Mouse (Mus musculus) kidney, adult 11 months (tissue): ENCODE results near the gene Dnajc14.
A peak's percentile ranks its signal among the peaks of the same experiment; 100 is the strongest.
"Not testable (repeated sequence)": the region's sequence is repeated elsewhere in the genome, so short reads cannot be mapped to it uniquely, and the experiment has no call there.

Source experiments
- DNase-seq: peaks from one replicate; pipeline ENCODE4 v3.0.0; 2022

Dnajc14 gene

DNA sequence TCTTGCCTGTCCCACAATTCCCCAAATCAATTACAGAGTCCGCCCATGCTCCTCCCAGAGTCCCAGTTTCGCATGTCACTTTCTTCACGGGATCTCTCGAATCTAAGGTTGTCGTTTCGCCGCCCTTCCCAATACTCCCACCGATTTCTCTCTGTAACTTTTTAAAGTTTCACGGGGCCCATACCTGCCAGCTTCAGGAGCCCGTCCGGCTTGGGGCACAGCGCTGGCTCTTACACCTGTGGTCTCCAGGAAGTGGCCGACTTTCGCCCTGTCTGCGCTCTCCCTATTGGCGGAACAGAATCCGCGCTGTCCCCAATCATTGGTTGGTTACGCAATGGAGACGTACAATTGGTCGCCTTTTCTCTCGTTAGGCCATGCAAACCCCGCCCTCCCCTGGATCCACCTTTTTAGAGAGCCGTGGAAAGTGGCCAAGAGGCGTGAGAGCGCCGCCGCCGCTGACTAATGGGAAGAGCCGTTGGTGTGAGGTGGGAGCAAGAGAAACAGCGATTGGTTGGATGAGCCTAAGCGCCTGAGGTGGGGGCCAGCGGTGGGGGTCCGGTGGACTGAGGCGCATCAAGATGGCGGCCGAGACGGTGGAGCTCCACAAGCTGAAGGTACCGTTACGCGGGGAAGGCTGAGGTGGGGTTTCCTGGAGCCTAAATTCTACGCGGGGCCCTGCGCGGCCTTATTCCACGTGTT, 17.6 kb downstream of the Dnajc14 start, which contains the start of gene Ormdl2:
Gene Ormdl2 (minus strand): TSS at position 288 of the 699 bp plus-strand sequence.
- DNase-seq = peak; percentile 99

DNA sequence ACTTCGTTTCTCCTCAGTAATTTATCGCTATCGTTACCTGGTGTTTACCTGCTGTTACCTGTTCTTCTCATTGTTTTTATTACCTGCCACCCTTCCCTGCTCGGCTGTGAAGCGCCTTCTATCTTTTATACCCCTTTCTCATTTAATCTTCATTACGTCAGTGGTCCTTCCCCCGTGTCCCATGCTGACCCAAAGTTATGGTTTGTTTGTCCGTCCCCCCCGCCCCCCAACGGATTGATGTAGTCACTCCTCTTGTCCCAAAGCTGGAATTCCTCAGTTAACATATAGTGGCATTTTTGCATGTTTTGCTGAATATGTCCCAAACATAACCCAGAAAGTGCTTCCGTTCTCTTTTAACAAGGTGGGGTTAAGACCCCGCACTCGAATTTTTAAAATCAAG, 18.3 kb downstream of the Dnajc14 start:
- no peak for DNase-seq

- DNase-seq = not testable (repeated sequence)
Observed at GRCm38 (mm10) chr10:128823087-128823486, 19.2 kb downstream of the Dnajc14 start.

- no peak for DNase-seq
Observed at GRCm38 (mm10) chr10:128823821-128824220, 20.0 kb downstream of the Dnajc14 start.

DNA sequence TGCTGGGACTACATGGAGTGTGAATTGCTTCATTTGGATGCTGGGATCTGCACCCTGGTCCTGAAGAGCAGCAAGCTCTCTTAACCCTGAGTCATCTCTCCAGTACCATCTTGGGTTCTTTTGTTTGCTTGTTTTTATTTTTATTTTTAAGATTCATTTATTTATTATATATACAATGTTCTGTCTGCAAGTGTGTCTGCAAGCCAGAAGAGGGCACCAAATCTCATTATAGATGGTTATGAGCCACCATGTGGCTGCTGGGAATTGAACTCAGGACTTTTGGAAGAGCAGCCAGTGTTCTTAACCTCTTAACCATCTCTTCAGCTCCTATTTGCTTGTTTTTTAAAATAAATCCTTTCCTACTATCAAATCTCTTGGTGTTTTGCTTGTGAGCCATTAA, 33.5 kb downstream of the Dnajc14 start:
- DNase-seq = no peak

GRCm38 (mm10) chr10:128839434-128839833, 35.6 kb downstream of the Dnajc14 start:
- no peak for DNase-seq

- DNase-seq = no peak
Observed at GRCm38 (mm10) chr10:128840612-128841011, 36.8 kb downstream of the Dnajc14 start.

DNA sequence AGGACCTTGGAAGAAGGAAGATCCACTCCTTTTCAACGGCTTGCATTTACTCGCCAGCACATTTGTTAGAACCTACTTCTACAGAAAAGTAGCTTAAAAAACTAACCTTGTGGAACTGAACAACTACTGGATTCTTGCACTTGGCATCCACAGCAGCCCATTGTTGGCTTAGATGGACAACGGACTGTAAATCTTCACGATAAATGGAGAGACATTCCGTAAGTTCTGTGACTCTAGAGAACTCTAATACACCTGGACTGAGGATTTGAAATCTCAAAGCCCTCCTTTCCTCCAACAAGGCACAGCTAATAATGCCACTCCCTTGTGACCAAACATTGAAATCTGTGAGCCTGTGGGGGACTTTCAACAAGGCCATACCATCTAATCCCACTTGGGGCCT, 39.4 kb downstream of the Dnajc14 start:
- no peak for DNase-seq

DNA sequence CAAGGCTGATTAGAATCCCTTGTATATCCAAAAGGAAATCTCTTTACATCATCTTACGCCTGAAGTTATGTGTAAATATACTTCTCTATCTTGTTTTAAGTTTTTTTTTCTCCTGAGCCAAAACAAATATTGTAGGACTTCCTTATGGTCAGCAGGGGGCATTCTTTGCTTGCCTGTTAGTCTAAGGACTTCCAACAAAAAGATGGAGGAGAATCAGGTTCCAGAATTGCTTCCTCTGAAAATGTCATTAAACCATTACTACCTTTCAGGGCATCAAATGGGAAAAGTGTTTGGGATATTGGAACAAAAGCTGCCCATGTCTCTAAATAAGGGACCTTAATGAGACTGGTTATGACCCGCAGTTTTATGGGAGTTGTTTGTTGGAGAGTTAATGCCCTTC, 41.7 kb downstream of the Dnajc14 start:
- no peak for DNase-seq

DNA sequence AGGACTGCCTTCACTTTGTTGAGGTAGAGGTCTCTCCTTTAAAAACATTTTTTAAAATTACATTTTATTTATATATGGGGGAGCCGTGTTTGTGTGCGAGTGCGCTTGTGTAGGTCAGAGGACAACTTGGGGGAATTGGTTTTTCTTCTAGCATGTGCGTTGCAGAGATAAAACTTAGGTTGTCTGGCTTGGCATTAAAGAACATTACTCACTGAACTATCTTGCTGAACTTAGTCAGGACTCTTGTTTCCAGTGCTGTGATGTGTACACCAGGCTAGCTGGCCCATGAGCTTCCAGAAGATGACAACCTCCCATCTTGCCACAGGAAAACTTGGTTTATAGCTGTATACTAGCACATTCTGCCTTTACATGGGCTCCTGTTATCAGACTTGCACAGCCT, 42.8 kb downstream of the Dnajc14 start:
- no peak for DNase-seq

GRCm38 (mm10) chr10:128848426-128848825, 44.6 kb downstream of the Dnajc14 start:
- peak; percentile 12 for DNase-seq

DNA sequence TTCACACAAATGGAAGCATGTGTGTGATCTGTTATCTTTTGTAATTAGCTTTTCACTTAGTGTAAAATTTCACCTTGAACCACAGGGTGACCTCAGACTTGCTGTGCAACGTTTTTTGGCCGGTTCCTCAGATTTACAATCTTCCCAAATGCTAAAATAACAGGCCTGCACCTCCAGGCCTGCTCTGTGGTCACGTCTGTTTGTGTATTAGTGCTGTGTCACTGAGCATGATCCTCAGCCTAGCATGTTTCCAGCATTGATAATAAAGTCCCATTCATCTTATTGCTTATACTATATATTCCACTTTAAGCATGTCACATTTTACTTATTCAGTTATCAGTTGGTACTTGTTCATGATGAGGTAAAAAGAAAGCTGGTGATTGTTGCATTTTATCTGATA, 46.5 kb downstream of the Dnajc14 start:
- no peak for DNase-seq

DNA sequence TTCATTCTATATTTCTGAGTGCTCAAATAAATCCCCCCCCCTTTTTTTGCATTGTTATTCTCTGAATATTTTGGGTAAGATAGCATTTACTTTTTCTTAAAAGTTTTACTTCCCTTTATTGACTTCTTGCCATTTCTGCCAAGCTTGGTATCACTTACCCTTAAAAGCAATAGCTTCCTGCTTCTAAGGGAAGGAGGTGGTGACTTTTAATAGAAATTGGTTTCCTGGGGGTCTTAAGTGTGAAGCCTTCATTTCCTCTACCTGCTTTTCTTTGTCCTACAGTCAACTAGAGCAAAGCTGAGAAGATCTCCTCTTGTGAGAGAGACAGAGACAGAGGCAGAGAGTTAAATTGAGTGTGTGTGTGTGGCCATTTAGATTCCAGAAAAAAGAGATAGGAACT, 57.3 kb downstream of the Dnajc14 start:
- DNase-seq = no peak

GRCm38 (mm10) chr10:128866042-128866441, 62.2 kb downstream of the Dnajc14 start:
- DNase-seq = no peak

DNA sequence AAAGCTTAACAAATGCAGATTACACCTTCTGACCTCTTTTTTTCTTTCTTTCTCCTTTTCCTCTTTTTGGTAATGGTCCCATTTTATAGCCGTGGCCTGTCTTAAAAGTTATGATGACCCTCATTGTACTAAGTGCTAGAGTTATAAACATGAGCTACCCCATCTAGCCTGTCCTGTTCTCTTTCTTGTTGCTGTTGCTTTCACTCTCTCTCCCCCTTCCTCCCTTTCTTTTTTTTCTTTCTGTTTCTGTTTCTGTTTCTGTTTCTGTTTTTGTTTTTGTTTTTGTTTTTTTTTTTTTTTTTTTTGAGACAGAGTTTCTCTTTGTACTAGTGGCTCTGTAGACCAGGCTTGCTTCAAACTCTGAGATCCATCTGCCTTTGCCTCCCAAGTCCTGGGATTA, 62.7 kb downstream of the Dnajc14 start:
- no peak for DNase-seq
